Mouse (Mus musculus) heart, postnatal 25 days (tissue): ENCODE measurements around the gene Tmem163. TPM values are rescaled to one million over a fixed set of nuclear protein-coding genes. Genes with fewer than 3 reads are reported as not detected.

Source experiments
- DNase-seq: peaks from one replicate; pipeline ENCODE4 v3.0.0; 2022; ENCODE audit warnings: low spot score
- intact Hi-C: fragments of 180-260 bp; cut with DNase I; formaldehyde crosslinking; loops from one replicate; pipeline ENCODE4 v1.15.1; 2025
- total RNA-seq, 2 experiments: library from RNA; stranded (reverse); gene quantifications; 2 replicates each; pipeline ENCODE4 v1.2.3; 2021

Tmem163 gene
- total RNA-seq: 10 to 100 TPM in 1 of 2 experiments, 1 to 10 TPM in 1; 8.3 to 12.1 TPM

DNA sequence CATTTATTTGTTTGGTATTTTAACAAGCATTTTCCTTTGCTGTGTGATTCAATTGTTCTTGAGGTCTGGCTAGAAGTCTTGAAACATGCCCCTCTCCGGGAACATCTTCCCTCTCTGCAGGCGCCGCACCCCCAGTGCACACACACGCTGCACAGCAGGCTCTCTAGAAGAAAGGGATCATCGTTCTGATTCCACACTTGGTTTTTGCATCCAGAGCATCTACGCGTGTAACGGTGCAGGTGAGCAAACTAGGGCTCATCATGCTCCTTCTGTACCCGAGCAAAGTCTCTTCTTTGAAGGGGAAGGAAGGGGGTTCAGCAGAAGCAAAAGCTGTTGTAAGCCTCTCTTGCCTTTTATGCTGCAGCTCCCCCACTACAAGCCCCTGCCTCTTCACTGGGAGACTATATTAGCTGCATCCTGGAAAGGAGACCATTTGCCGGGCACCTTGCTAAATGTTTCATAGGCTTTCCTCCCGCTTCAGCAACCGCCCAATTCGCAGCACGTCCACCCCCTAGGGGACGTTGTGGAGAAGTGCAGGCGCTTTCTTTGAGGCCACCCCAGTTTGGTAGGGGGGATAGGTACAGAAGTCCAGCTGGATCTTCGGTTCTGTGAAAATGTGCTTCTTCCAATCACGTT is at the start of gene Tmem163:
Gene Tmem163, minus strand, starts transcription at position 51 of the 636 bp plus-strand sequence.
- no peak for DNase-seq
- intact Hi-C loops: loop anchor here (2.0 kb wide), 1 partner anchor 179 kb away; no protein-coding TSS in a partner anchor

DNA sequence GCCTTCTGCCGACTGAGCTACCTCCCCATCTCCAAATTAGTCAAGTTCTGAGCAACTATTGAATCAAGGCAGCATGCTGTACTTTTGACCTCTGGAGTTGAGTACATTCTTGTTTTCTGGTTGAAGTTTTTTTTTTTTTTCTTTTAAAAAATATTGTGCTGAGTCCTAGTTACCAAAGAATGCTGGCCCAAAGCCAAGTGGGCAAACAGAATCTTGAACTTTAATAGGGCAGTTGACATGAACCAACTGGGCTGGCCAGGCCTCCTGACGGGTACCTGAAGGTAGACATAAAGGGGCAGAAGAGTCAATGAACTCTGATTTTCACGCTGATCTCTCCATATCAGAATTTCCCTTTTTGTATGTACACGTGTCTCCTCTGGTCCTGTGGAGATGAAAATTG is 49.7 kb upstream of the Tmem163 start, which contains the start of gene Acmsd:
Gene Acmsd, plus strand, starts transcription at position 318 of the 400 bp plus-strand sequence.
- intact Hi-C loops: no loop called here
- no peak for DNase-seq

DNA sequence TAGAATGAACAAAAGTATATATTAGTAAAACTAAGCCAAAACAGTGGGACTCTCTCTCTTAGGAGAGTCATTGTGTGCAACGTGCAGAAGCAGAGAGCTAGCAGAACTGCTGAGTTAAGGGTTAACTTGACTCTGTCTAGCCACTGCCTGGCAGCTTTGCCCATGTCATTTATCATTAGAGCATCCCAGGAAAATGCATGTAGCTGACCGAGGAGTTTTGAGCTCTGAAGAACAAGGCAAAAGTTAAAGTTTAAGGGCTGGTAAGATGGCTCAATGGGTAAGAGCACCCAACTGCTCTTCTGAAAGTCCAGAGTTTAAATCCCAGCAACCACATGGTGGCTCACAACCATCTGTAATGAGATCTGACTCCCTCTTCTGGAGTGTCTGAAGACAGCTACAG is 44.2 kb upstream of the Tmem163 start:
- intact Hi-C loops: no loop called here
- DNase-seq: no peak

DNA sequence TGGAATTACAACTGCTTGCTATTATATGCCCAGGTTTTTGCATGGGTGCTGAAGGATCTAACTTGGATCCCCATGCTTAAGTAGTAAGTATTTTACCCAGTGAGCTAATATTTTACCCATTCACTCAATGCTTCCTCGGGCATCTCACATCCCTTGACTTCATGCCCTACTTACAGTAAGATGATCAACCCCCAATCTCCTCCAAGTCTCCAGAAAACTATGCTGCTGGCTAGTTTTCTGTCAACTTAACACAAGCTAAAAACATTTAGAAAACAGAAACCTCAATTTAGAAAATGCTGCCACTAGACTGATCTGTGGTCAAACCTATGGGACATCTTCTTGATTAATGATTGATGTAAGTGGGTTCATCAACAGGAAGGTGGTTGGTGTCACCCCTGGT is 38.9 kb upstream of the Tmem163 start:
- intact Hi-C loops: no loop called here
- DNase-seq: no peak

DNA sequence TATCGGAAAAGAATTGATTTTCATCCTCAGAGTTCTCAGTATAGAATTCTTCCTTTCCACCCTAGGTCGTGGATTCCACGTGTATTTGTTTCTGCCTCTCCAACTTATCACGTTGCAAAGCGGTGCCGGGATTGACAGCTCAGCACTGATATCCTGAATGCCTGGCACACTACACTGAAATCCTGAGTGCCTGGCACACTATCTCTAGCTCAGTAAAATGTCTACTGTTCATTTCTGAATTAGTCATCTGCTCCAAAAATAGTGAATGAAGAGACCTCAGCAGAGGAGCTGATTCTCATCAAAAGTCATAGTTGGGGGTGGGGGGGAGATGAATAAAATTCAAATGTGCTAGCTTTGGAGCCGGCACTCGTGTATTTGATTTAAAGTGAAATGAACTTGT is 37.1 kb upstream of the Tmem163 start:
- DNase-seq: peak; percentile 1

DNA sequence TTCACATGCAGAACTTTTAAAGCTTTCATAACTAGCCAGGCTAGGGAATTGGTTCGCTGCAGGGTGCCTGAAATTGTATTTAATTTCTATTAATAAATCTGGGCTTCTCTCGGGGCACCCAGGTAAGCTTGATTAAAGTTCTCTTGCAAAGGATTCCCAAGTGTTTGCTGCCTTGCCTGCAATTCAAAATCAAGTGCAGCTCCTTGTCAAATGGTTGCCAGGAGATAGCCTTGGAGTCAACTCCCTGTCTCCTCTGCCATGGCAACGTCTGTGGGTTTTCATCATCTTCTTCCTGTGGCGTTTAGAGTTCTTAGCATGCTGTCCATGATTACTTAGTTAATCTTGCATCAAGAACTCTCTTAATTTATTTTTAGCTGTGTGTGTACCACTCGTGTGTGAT is 26.9 kb upstream of the Tmem163 start:
- intact Hi-C loops: no loop called here

More for the DNA sequence above, 37.1 kb upstream of the Tmem163 start:
- intact Hi-C loops: no loop called here

DNA sequence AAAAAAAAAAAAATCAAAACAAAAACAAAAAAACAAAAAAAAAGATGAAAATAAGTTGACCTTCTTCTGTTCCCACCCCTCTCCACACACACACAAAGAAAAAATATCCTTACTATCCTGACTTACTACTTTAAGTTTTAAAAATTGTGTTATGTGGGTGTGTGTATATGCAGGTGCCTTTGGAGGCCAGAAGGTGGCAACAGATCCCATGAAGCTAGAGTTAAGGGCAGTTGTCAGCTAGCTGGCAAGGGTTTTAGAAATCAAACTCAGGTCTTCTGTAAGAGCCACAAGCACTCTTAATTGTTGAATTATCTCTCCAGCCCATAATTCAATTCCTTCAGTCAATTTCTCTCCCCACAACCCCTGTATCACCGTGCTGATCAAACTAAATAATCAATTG is 22.8 kb upstream of the Tmem163 start:
- intact Hi-C loops: no loop called here

More for the DNA sequence above, 26.9 kb upstream of the Tmem163 start:
- DNase-seq: no peak

DNA sequence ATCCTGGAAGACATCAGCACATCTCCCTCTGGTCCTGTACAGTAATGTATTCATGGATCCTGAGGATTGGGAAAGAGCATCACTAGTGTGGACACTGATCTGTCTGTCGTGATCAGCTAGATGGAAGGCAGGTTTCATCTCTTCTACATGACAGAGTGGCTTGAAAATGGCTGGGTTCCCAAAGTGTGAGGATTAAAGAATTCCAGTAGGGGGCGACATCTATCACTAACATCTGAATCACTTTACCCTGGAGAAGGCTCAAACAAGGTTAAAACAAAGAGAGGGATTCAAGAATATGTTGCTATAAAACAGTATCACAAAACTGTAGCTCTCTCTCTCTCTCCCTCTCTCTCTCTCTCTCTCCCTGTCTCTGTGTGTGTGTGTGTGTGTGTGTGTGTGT is 17.2 kb upstream of the Tmem163 start:
- no peak for DNase-seq
- intact Hi-C loops: loop anchor here (2.0 to 5.0 kb wide), 2 partner anchors 70 to 199 kb away; no protein-coding TSS in a partner anchor

More for the DNA sequence above, 22.8 kb upstream of the Tmem163 start:
- no peak for DNase-seq

DNA sequence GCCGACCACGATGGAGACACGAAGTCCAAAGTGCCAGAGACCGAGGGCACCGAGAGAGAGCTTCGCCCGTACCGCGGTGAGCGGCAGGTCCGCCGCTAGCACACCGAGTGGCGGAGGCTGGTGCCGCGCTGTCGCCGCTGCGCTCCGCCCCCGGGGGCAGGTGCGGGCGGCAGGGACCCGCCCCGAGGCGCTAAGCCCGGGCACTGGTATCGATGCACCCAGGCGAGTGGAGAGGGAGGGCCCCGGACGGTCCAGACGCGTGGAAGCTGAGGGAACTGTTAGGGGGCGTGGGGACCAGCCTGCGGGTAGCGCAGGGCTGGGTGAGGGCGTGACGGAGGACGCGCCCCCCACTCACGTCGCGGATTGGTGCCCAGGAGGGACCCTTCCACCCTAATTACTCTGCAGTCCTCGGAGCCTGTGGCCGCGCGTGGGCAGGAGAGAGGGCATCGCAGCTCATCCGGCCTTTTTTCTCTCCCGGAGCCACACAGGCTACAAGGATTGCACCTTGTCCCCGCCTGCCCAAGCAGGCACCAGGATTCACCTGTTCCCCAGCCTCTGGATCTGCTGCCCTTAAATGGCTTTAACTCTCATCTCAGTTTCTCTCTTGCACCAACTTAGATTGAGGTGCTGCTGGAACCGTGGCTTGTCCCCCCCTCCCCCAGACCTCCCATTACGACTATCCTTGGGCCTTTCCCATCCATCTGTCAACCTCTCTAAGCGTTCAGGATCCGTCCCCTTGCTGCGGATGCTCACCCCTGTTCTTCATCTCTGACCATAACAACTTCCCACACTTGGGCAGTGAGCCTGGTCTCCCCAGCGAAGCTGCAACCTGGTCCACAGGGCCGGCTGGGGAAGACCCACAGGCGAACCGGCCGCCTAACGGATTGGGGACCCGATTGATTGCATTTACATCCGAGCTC is 1.4 kb downstream of the Tmem163 start:
- no peak for DNase-seq
- intact Hi-C loops: no loop called here

DNA sequence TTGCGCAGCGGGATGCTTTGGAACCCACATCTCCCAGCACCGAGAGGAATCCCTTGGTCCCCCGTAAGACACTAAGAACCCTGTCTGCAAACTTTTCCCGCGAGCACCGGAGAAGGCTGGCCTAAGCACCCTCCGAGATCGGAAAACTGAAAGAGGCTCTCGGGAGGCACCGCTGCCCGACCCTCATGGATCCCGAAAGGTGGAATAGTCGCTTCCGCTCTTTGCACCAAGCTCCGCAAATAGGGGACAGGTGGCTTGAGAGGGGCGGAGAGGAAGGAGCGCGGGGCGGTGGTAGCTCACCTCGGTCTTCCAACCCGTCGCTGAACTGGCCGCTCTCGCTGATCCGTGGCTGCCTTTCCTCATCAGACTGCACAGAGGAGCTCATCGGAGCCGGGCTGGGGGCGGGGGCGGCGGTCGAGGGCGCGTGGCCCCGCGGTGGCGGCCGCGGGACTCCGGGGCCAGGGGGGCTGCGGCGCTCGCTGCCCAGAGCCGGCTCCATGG is 2.2 kb downstream of the Tmem163 start:
- no peak for DNase-seq
- intact Hi-C loops: no loop called here

DNA sequence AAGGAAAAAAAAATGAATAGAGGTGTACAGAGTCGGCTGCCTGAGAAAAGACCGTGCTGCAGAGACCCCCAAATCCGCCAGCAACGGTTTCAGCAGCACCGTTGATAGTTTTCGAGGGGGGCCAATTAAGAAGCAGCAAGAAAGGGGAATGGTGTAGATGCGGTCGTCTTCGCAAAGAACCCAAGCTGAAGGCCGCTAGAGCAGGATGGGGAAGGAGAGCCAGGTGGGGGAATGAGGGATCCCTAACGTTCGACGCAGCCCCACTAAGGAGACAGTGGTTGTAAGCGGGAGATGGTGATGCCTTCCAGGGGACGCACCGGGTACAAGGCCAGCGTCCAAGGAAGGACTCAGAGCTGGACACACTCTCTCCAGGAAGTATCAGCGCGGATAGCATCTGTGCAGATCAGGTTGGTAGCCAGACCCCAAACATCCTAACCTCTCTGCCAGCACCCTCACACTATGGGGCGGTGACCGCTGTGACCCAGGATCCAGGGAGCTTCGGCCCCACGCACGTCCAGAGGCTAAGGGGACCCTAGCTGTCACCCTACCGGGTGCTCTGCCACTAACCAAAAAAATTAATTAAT is 2.7 kb downstream of the Tmem163 start:
- intact Hi-C loops: no loop called here
- no peak for DNase-seq

DNA sequence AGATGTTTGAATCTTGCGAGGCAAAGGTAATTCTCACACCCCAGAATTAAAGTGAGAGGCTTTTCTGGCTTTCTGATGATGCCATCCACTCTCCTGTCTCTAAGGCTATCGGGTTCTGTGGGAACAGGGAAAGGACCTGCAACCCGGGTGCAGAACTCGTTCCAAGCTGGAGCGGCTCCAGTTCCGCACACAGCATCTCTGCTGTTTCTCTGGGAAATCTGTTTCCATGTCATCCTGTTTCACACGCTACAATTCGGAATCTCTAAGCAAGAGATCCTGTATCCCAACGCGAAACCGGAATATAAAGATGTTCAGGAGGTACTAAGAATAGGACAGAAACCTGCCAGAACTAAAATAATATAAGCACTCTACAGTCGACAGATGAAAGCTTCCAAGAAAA is 3.2 kb downstream of the Tmem163 start:
- no peak for DNase-seq
- intact Hi-C loops: no loop called here

DNA sequence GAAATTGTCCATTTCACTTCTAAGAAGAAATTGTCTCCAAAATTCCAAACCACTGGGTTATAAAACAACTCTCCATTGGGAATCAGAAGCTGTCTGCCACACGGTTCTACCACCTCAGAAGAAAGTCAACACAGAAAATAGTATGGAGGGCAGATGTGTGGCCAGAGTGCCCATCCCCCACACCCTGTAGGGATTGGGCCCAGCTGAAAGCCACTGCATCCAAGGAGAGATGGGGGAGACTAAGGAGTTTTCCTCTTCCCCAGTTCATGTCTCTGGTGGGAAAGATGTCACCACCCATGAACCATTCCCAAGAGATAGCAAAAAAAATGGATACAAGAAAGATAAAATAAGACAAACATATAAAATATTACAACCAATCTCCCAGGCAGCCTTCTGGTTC is 4.1 kb downstream of the Tmem163 start:
- no peak for DNase-seq
- intact Hi-C loops: no loop called here

DNA sequence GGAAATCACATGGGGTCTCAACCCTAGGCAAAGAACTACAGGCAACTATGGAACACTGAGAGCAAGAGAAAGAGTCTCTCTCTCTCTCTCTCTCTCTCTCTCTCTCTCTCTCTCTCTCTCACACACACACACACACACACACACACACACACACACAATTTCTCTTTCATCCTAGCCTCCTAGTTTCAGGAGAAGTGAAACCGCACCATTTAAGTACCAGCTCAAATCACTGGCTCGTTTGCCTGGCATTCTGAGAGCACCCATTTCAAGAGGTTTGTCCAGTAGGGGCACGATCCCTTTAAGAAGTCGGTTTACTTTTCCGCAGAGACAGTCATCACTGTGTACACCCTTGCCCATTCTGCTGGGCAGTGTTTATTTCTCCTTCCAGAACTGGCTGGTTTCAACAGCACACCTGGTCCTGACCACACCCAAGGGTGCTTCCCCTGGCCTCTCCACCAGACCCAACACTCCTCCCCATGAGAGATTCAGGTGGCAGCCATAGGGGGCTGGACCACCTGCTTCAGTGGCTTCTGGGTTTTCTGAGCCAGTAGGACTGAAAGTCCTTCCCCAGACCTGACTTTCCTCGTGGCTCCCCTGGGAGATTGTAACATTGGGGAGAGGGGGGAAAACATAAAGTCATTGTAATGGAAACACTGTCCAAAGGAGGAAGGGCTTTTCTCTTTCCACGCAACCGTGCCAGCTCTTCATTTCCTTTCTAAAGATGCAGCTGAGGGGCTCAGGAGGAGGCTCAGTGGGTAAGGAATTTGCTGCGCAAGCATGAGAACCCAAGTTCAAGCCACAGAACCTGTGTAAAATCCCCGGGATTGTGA is 5.9 kb downstream of the Tmem163 start:
- intact Hi-C loops: no loop called here
- no peak for DNase-seq

DNA sequence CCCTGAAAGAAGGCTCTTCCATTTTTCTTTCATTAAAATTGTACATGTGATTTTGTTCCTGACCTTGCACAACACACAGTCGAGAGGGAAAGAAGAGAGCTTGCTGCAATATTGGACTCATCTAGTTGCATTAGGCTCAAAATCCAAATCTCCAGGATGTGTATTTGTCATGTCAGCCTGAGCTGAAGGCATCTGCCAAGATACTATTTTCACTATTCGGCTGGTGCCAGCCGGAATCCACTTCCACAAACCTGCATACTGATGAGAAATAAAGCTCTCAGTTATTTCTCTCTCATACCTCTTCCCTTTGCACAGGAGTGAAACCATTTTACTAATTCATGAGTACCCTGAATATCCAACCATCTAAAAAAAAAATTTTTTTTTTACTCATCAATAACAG is 11.2 kb downstream of the Tmem163 start:
- intact Hi-C loops: no loop called here
- no peak for DNase-seq

DNA sequence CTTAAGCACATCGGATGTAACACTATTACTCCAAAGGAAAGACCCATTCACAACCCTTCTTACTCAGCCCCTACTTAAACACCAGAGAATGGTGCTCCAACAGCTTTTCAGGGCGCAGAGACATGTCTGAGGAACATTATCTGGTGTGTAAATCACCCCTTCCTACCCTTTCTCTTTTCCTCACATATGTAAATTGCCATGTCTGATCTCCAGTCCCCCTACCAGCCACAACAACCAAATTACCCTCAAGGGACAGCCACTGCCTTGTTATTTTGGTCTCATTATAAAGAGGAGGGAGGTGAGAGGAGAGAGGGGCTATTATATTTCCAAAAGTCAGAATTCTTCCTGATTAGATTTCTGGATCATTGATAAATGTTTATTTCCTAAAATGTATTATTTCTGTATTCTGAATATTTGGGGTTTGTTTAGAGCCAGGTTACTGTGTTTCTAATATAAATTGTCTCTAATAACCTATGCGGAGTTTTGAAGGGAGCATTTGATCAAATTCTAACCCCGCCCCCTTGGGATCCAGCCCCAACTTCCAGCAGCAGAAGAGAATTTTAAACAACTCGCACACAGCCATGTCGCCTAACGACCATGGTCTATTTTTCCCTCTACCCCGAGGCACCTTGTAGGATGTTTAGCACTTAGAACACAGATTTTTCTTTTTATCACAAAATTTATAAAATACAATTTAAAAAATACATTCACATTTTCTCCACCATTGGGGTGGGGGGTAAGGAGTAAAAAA is 12.1 kb downstream of the Tmem163 start:
- DNase-seq: no peak
- intact Hi-C loops: no loop called here

DNA sequence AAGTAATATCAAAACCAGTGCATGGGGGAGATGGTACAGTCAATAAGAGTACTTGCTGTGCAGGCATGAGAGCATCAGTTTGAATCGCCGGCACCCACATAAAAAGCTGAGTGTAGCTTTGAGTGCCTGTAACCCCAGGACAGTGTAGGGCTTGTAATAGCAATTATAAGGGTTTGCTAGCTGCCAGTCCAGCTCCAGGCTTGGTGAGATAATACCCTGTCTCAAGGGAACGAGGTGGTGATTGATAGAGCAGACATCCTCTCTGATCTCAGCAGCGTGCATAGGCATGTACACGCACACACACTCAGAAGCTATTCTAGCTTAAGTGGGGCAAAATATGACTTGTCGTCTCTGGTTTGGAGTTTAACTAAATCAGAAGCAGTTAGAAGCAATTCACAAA is 13.1 kb downstream of the Tmem163 start:
- DNase-seq: no peak
- intact Hi-C loops: no loop called here

DNA sequence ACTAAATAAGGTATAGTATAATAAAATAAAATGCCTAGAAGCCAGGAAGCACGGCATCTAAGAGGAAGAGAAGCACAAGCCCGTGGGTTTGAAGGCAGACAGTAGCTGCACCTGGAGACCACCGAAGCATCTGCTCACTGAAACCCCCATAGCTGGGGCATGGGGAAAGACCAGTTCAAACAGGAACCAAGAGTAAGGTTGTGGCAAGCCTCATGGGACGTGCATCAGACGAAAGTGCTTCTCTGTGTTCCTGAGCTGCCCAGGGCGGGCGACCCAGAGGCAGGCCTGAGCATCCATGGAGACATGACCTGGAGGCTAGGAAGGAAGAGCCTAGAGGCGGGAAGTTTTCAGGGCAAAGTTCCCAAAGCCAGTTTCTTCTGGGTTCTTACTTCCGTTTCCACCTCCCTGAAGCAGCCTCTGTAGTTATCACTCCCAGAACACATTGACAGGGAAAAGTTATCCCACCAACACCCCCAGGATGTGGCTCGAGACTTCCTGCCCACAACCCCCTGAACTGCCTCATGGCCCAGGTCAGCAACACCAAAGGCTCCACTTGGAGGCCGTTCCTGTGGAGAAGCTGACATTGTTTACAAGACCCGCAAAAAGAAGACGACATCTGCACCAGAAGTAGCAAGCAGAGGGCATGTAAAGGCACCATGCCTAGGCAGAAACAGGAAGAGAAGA is 16.8 kb downstream of the Tmem163 start:
- intact Hi-C loops: no loop called here
- DNase-seq: no peak
